Mouse (Mus musculus) layer of hippocampus, adult 11-12 months (tissue): Measurements from ENCODE around the gene Myh13.

ENCODE experiments used
- DNase-seq: peaks from one replicate; pipeline ENCODE4 v3.0.0; 2022; ENCODE audit warnings: low spot score

The Myh13 gene

DNA sequence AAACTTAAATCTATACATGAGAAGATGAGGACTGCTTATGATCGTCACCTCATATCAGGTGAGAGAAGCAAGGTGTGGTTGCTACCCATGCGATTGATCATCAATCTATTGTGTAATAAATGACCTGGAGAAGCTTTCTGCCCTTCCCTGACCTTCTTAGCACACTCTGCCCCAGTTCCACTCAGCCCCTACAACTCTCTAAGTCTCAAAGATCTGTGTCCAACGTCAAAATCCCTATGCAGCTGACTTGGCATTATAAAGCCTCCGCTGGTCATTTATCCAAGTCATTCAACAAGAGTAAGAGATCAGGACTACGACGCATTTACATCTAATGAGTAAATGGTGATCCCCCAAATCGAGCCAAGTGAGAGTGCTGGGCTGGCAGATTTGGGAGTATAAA lies at the start of gene Myh13:
TSS of gene Myh13 (plus strand) at position 301 of the 400 bp plus-strand sequence.
- DNase-seq, result no peak

DNA sequence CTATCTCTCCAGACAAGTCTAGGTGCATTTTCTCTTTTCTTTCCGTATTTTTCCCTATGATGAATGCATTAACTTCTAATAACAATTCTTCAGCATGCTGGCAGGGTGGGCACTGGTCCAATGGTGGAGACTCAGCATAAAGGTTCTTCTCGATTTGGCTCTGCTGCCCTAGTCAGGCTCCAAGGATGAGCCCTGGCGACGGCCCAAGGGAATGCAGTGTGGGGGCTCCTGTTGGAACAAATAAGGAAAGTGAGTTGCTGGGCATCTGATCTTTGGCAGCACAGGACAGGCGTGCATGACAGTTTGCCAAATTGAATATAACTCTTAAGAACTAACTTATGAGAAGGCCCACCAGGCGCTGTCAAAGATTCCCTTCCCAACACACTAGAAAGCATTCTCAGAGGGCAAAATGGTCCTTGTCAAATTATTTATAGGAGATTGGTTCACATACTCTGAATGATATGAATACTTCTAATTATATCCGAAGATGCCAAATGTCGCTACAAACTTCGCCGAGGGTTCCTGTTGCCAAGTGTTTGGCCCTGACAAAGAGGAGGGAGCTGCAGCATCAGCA lies 44.8 kb upstream of the Myh13 start, which contains the start of gene Myh8:
TSS of gene Myh8 (plus strand) at position 524 of the 574 bp plus-strand sequence.
- no peak for DNase-seq

GRCm38 (mm10) chr11:67293440-67293839 lies 28.0 kb upstream of the Myh13 start:
- DNase-seq, result peak; percentile 42

- DNase-seq, result no peak
Observed at GRCm38 (mm10) chr11:67313733-67314452, 7.6 kb upstream of the Myh13 start.

DNA sequence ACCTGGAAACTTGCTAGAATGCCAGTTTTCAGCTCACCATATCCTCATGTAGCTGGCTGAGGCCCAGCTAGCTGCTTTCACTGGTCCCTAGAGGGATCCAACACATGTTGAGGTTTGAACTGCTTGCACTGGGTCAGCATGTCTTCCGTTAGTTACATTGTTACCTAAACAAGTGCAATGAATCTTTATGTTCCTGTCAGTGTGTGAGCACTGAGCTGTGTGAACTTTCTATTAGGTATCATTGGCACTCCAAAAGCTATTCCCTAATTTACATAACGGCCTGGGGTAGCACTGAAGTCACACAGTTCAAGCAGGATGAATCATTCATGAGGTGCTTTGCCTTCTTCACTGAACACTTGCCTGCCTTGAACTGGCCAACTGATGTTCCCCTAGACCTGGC lies 5.1 kb downstream of the Myh13 start:
- DNase-seq, result no peak

DNA sequence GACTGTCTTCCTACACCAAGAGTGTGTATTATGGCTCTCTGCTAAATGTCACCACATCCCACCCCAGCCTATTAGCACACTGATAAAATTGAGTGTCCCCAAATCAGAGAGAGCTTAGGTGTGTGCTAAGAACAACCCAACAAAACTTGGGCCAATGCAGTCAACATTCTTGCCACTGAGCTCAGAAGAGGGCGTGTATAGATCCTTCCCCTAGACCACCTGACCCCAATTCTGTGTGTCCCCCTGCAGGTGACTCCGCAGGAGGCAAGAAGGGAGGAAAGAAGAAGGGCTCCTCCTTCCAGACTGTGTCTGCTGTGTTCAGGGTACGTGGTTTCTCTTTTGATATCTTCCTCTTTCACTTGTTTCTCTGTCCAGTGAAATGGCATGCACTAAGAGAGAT lies 23.1 kb downstream of the Myh13 start:
- DNase-seq, result no peak

DNA sequence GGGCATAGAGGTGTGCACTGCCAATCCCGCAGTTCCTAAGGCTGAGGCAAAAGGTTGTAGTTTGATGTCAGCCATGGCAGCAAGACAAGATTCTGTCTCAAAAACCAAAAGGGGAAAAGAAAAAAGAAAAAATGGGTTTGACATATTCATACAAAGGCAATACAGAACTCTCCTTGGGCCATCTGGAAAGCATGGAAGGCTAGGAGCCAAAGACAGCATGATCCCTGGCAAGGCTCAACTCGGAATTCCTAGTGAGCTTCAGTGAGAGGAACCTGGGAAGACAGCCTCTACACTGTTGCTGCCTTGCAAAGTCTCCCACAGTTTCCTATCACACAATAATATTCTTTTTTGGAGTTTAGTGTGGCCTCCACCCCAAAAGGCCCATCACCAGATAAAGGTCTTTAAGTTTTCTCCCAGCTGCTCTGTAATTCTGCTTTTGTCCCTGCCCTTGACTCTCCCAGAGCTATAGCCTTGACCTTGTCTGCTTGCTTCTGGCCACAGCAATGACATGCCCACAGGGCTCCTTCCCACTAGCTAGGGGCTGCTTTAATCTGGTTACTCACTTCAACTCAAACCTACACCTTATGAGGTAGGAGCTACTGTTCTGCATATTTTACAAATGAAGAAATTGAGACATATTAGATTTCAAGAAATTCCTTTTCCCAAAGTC lies 23.9 kb downstream of the Myh13 start:
- DNase-seq, result no peak

DNA sequence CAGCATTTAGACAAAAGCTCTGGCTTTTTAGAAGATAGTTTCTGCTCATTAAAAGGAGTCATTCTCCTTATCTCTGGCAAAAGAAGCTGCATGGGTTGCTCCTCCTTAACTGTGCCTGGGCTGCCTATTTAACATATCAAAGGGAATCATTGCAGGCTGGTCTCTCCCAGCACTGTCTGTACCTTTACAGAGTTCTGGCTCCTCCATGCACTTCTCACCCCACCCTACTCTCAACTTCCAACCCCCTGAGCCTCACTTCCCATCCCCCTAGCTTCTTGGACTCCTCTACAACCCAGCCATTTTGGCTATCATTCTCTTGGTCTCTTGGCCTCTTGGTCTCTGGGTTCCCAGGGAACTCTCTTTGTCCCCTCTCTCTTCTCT lies 24.4 kb downstream of the Myh13 start:
- no peak for DNase-seq

- peak; percentile 85 for DNase-seq
Observed at GRCm38 (mm10) chr11:67350153-67350768, 28.8 kb downstream of the Myh13 start.

DNA sequence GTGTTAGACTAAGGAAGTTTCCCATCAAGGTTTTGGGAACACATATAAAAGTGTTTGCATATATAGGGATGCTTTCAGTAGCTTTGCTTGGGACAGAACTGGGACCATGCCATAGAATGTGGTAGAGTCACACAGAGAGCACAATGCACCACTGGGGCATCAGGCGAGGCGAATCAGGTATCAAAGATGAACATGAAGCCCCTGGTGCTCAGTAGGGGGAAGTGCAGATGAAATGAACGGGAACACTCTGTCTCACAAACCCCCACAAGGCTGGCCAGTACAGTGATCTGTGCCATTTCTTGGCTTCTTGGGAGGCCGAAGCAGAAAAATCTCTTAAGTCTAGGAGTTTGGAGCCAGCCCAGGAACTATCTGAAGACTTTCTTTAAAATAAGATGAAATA lies 31.6 kb downstream of the Myh13 start:
- DNase-seq, result no peak

GRCm38 (mm10) chr11:67358031-67358430 lies 36.6 kb downstream of the Myh13 start:
- no peak for DNase-seq

GRCm38 (mm10) chr11:67362236-67362635 lies 40.8 kb downstream of the Myh13 start:
- DNase-seq, result no peak

- DNase-seq, result no peak
Observed at GRCm38 (mm10) chr11:67364551-67364950, 43.1 kb downstream of the Myh13 start.

DNA sequence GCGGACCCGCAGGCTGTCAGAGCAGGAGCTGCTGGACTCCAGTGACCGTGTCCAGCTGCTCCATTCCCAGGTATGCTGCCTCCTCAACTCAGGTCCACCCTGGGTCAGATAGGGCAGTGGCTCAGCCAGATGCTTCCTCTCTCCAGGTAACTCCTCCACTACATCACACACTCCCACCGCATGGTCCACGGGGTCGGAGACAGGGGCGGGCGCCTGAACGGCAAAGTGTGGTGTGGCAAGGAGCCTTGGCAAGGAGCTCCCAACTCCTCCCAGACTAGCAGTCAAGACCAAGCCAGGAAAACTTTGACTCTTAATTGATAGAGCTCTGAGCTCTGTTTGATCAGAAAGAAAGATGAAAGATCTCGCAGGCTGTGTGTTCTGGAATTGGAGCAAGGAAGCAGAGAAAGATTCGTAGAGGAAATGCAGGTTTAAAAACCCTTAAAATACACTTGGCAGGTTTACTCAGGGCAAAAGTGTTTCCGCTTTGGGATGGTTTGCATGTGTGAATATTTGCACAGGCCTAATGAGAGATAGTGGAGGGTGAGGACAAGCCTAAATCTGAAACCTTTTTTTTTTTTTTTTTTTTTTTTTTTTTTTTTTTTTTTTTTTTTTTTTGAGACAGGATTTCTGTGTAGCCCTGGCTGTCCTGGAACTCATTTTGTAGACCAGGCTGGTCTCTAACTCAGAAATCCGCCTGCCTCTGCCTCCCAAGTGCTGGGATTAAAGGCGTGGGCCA lies 43.7 kb downstream of the Myh13 start:
- no peak for DNase-seq

DNA sequence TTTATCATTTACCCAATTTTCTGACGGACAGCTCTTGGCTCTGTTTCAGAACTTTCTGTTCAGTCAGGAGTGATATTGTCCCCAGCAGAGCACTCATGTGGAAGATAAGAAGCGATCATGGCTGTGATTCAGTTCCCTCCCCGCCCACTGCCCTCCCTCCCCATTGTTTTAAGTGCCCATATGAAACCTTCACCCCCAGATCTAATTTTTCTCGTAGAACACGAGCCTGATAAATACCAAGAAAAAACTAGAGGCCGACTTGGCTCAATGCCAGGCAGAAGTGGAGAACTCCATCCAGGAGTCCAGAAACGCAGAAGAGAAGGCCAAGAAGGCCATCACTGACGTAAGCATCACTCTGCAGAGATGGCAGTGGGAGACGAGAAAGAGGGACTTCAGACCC lies 45.5 kb downstream of the Myh13 start:
- no peak for DNase-seq

DNA sequence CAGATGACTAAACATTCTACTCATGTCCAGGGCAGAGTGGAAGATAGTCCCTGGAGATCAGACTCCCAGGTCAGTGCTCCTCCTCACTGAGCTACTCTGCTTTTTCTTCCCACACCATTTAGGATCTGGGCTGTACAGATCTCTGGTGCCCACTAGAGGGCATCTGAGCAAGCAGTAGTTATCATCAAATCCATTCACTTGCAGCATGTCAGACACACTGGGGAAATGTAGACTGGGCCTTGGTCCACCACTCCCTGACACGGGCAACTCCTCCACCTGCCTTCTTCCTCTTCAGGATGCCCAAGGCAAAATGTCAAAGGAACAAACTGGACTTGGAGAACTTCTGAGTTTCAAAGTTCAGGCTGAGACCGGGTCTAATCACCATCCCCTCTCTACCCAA lies 51.9 kb downstream of the Myh13 start:
- DNase-seq, result peak; percentile 50

GRCm38 (mm10) chr11:67376308-67376707 lies 54.9 kb downstream of the Myh13 start:
- DNase-seq, result no peak

GRCm38 (mm10) chr11:67379703-67380510 lies 58.4 kb downstream of the Myh13 start:
- DNase-seq, result no peak

DNA sequence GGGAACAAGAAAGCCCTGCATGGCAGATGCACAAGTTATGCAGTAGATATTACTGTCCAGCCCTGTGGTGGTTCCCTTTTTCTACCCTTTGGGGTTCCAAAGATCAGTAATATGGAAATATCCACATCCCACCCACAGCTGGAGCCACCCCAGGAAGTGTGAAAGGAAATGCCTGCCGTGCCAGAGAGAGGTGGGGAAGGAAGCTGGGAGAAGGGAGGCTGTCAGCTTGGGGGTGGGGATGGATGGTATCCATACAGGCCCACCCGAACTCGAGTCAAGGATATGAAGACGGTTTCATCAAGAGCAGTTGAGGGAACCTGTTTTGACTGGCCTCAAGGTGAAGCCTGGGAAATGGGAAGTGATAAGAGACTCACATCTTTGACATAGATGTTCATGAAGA lies 60.4 kb downstream of the Myh13 start:
- DNase-seq, result no peak

GRCm38 (mm10) chr11:67384653-67385052 lies 63.2 kb downstream of the Myh13 start:
- no peak for DNase-seq

- DNase-seq, result no peak
Observed at GRCm38 (mm10) chr11:67386815-67387415, 65.5 kb downstream of the Myh13 start.
